In the genomic region with DNA sequence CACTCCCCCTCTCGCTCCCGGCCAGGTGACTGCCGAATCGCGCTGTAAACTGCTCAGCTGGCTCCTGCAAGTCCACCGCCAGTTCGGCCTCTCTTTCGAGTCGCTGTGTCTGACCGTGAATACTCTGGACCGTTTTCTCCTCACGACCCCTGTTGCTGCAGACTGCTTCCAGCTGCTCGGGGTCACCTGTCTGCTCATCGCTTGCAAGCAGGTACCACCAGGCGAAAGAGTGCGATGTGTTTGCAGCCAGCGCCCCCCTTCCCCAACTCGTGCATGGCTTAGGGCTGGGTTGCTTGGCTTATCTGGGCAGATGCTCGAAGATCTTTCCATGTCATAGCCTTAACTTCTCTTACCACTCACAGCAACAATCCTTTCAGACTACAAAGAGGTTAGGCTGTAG, we compare ENCODE assay signal across 9 mouse cellular contexts. TPM values are rescaled to one million over a fixed set of nuclear protein-coding genes. Genes with fewer than 3 reads are reported as not detected.
A peak's percentile ranks its signal among the peaks of the same experiment; 100 is the strongest.
DNase-seq lines count a peak whose midpoint lies in the region; ATAC-seq and TF ChIP-seq lines count a peak whose summit lies in the region.
"Had no signal": no experiment of that assay in that cellular context is flagged by ENCODE, and none has a peak within 500 bp of the region (broad histone marks: within the 10 kb centered on the region; RNA-seq: fewer than 3 reads in every experiment).

No protein-coding gene starts in this region.

- ATAC-seq in heart, embryonic 12.5 days (ENCODE audit: insufficient number of reproducible peaks, low FRiP score), result no peak
- ATAC-seq in heart, postnatal 0 days (ENCODE audit: insufficient read depth, low read depth), result no peak
- ATAC-seq in midbrain, embryonic 11.5 days (ENCODE audit: low FRiP score), result no peak

- in situ Hi-C loops in ES-E14 (cut with MboI; ENCODE audit: low sequenced_read_pairs in 2 of 2, unreplicated experiment in 2 of 2), result no loop called here

- H3K36me3 ChIP-seq in heart, embryonic 12.5 days, result no peaks in the 10 kb centered on the region
- H3K36me3 ChIP-seq in ES-E14 (ENCODE audit: control insufficient read depth, insufficient read depth, low read length, poor library complexity, severe bottlenecking), result peaks cover 3% of the 10 kb centered on the region; the same call in 1 of the 2 replicates
- H3K36me3 ChIP-seq in heart, postnatal 0 days (replicated peaks; ENCODE audit: control insufficient read depth, insufficient read depth, low read length), result no peaks in the 10 kb centered on the region
- no peaks in the 10 kb centered on the region for H3K36me3 ChIP-seq in midbrain, embryonic 11.5 days (ENCODE audit: control insufficient read depth, insufficient read depth, low read length)

- H3K9ac ChIP-seq in heart, embryonic 12.5 days, result no peak overlapping the region
- H3K9ac ChIP-seq in ES-E14 (ENCODE audit: insufficient read depth, low read depth, low read length, poor library complexity, severe bottlenecking), result no peak overlapping the region
- H3K9ac ChIP-seq in heart, postnatal 0 days (replicated peaks; ENCODE audit: low read depth, low read length), result no peak overlapping the region
- no peak overlapping the region for H3K9ac ChIP-seq in midbrain, embryonic 11.5 days (ENCODE audit: low read length)

- H3K4me2 ChIP-seq in heart, embryonic 12.5 days, result peak overlapping the region; percentile 100
- peak overlapping the region; percentile 96 for H3K4me2 ChIP-seq in heart, postnatal 0 days (ENCODE audit: low read depth, low read length)
- H3K4me2 ChIP-seq in midbrain, embryonic 11.5 days, result peak overlapping the region; percentile 94

- 2% methylated on average over 19 of the region's 19 CpGs for WGBS in heart, embryonic 12.5 days
- 2% methylated on average over 19 of the region's 19 CpGs for WGBS in heart, postnatal 0 days
- WGBS in midbrain, embryonic 11.5 days, result under 1% methylated on average over 19 of the region's 19 CpGs

- peaks cover 45% of the 10 kb centered on the region for H3K4me1 ChIP-seq in heart, embryonic 12.5 days (replicated peaks)
- H3K4me1 ChIP-seq in ES-E14 (ENCODE audit: control insufficient read depth in 2 of 2, insufficient read depth in 2 of 2, low read length in 2 of 2, poor library complexity in 1 of 2), result peaks cover 3 to 5% of the 10 kb centered on the region in 2 experiments; a peak in 3 of 4 replicates
- H3K4me1 ChIP-seq in heart, postnatal 0 days (ENCODE audit: control insufficient read depth, insufficient read depth), result peaks cover 21% of the 10 kb centered on the region
- peaks cover 27% of the 10 kb centered on the region for H3K4me1 ChIP-seq in midbrain, embryonic 11.5 days (ENCODE audit: control insufficient read depth, insufficient read depth, low read length)

- no peaks in the 10 kb centered on the region for H3K9me3 ChIP-seq in heart, embryonic 12.5 days (replicated peaks)
- no peaks in the 10 kb centered on the region for H3K9me3 ChIP-seq in ES-E14 (ENCODE audit: control insufficient read depth, insufficient read depth, low read depth, low read length)
- H3K9me3 ChIP-seq in heart, postnatal 0 days (replicated peaks; ENCODE audit: control insufficient read depth, low read length), result no peaks in the 10 kb centered on the region
- no peaks in the 10 kb centered on the region for H3K9me3 ChIP-seq in midbrain, embryonic 11.5 days (ENCODE audit: control insufficient read depth, low read length)

- H3K27me3 ChIP-seq in heart, embryonic 12.5 days (replicated peaks), result peaks cover 87% of the 10 kb centered on the region
- H3K27me3 ChIP-seq in heart, postnatal 0 days (ENCODE audit: control insufficient read depth, insufficient read depth, low read length), result peaks cover 84% of the 10 kb centered on the region
- H3K27me3 ChIP-seq in midbrain, embryonic 11.5 days (ENCODE audit: control insufficient read depth, insufficient read depth, low read length), result peaks cover 71% of the 10 kb centered on the region

- H3K4me3 ChIP-seq in heart, embryonic 12.5 days, result peak overlapping the region; percentile 66
- H3K4me3 ChIP-seq in ES-E14 (ENCODE audit: insufficient read depth in 1 of 2, low read depth in 1 of 2, low read length in 2 of 2, poor library complexity in 1 of 2, severe bottlenecking in 1 of 2), result peak overlapping the region; percentile 74 to 76
- peak overlapping the region; percentile 56 for H3K4me3 ChIP-seq in heart, postnatal 0 days (ENCODE audit: low read depth, low read length)
- H3K4me3 ChIP-seq in midbrain, embryonic 11.5 days (ENCODE audit: low read depth, low read length), result peak overlapping the region; percentile 19

- no peak overlapping the region for H3K27ac ChIP-seq in heart, embryonic 12.5 days (ENCODE audit: poor library complexity, severe bottlenecking)
- no peak overlapping the region for H3K27ac ChIP-seq in ES-E14 (ENCODE audit: insufficient read depth, low read depth, low read length, poor library complexity, severe bottlenecking)
- H3K27ac ChIP-seq in heart, postnatal 0 days (ENCODE audit: low read depth), result no peak overlapping the region
- no peak overlapping the region for H3K27ac ChIP-seq in midbrain, embryonic 11.5 days (ENCODE audit: low read depth, low read length)

- no peak for TF ChIP-seq CTCF in heart, postnatal 0 days (IDR thresholded peaks at IDR 0.05; ENCODE audit: low read depth)

- DNase-seq in heart, adult 8-10 months (ENCODE audit: low spot score), result no peak
- DNase-seq in ES-E14 (ENCODE audit: low read depth, low spot score), result no peak
- DNase-seq in heart, postnatal 0 days (ENCODE audit: low spot score), result no peak
- DNase-seq in midbrain, embryonic 11.5 days (ENCODE audit: low spot score, missing footprints), result peak; percentile 91
- DNase-seq in left cerebral cortex, adult 8-10 months (ENCODE audit: low spot score in 2 of 2), result no peak
- no peak for DNase-seq in cerebellum, adult 11-12 months
- DNase-seq in ovary, postnatal 10 days (ENCODE audit: low spot score), result no peak

- TF ChIP-seq EP300 in heart, postnatal 0 days (IDR thresholded peaks at IDR 0.05; ENCODE audit: low read depth), result no peak

TF ChIP-seq in ES-E14, 5 proteins besides CTCF, POLR2A, EP300 and RAD21:
- TF ChIP-seq MAFK (IDR thresholded peaks at IDR 0.05; ENCODE audit: insufficient read depth, low read depth, low read length) (no peak), ZNF384 (IDR thresholded peaks at IDR 0.05; ENCODE audit: low read depth, low read length) (no peak), ZC3H11A (IDR thresholded peaks at IDR 0.05; ENCODE audit: borderline replicate concordance, low read depth, low read length) (no peak), HCFC1 (IDR thresholded peaks at IDR 0.05; ENCODE audit: borderline replicate concordance, insufficient read depth, low read length) (no peak), CHD2 (IDR thresholded peaks at IDR 0.05; ENCODE audit: low read depth, low read length) (no peak)
TF ChIP-seq in ES-E14: peak in this region for 0.

RNA-seq across cellular contexts. Expression of a gene that starts 1.3 kb away (rescaled TPM):
- 0.14 TPM in 1 of 2 replicates, not detected in the other for polyA plus RNA-seq in heart, embryonic 12.5 days (2016; fragmentation: Nextera tagmentation; extraction: Ambion mirVana)
- under 1 TPM in 2 of 4 experiments, not detected in 2; 0.16 to 0.50 TPM for total RNA-seq in heart, adult 8-10 months (2022)
- 10.8 and 13.1 TPM in 2 replicates for total RNA-seq in ES-E14 (2012; rRNA removed)
- 0.23 TPM in 1 of 2 replicates, not detected in the other for total RNA-seq in heart, postnatal 0 days (2014; rRNA removed; ENCODE audit: low replicate concordance)
- polyA plus RNA-seq in heart, postnatal 0 days (2015; fragmentation: Nextera tagmentation; extraction: Ambion mirVana), result 0.14 and 0.29 TPM in 2 replicates
- polyA plus RNA-seq in midbrain, embryonic 11.5 days (2014; fragmentation: Nextera tagmentation; extraction: Ambion mirVana), result 0.39 and 0.68 TPM in 2 replicates
- total RNA-seq in left cerebral cortex, adult 8-10 months (2022), result 1 to 10 TPM; 1.8 to 3.6 (median 3.1) TPM

RNA-seq across cellular contexts. Expression of a gene that starts 4.8 kb away (rescaled TPM):
- polyA plus RNA-seq in heart, embryonic 12.5 days (2016; fragmentation: Nextera tagmentation; extraction: Ambion mirVana), result not detected in 2 replicates
- total RNA-seq in heart, adult 8-10 months (2022), result not detected
- total RNA-seq in ES-E14 (2012; rRNA removed), result not detected in 2 replicates
- not detected in 2 replicates for total RNA-seq in heart, postnatal 0 days (2014; rRNA removed; ENCODE audit: low replicate concordance)
- polyA plus RNA-seq in heart, postnatal 0 days (2015; fragmentation: Nextera tagmentation; extraction: Ambion mirVana), result 0.08 TPM in 1 of 2 replicates, not detected in the other
- polyA plus RNA-seq in midbrain, embryonic 11.5 days (2014; fragmentation: Nextera tagmentation; extraction: Ambion mirVana), result 0.12 TPM in 2 replicates
- total RNA-seq in left cerebral cortex, adult 8-10 months (2022), result 1 to 10 TPM in 1 of 4 experiments, under 1 TPM in 3; 0.74 to 1.3 (median 0.86) TPM
- total RNA-seq: hematopoietic stem cell, adult 5-6 weeks had no signal

RNA-seq across cellular contexts. Expression of a gene that starts 46.0 kb away (rescaled TPM):
- not detected in 2 replicates for polyA plus RNA-seq in heart, embryonic 12.5 days (2016; fragmentation: Nextera tagmentation; extraction: Ambion mirVana)
- not detected for total RNA-seq in heart, adult 8-10 months (2022)
- 0.16 and 0.49 TPM in 2 replicates for total RNA-seq in ES-E14 (2012; rRNA removed)
- total RNA-seq in heart, postnatal 0 days (2014; rRNA removed; ENCODE audit: low replicate concordance), result not detected in 2 replicates
- polyA plus RNA-seq in heart, postnatal 0 days (2015; fragmentation: Nextera tagmentation; extraction: Ambion mirVana), result not detected in 2 replicates
- polyA plus RNA-seq in midbrain, embryonic 11.5 days (2014; fragmentation: Nextera tagmentation; extraction: Ambion mirVana), result not detected in 2 replicates
- not detected for total RNA-seq in left cerebral cortex, adult 8-10 months (2022)
- total RNA-seq: hematopoietic stem cell, adult 5-6 weeks had no signal

RNA-seq across cellular contexts. Expression of a gene that starts 57.3 kb away (rescaled TPM):
- 142 and 148 TPM in 2 replicates for polyA plus RNA-seq in heart, embryonic 12.5 days (2016; fragmentation: Nextera tagmentation; extraction: Ambion mirVana)
- 10 to 100 TPM; 32.6 to 36.7 (median 35.6) TPM for total RNA-seq in heart, adult 8-10 months (2022)
- 17.0 and 35.5 TPM in 2 replicates for total RNA-seq in ES-E14 (2012; rRNA removed)
- total RNA-seq in heart, postnatal 0 days (2014; rRNA removed; ENCODE audit: low replicate concordance), result 26.8 and 32.3 TPM in 2 replicates
- 100 and 109 TPM in 2 replicates for polyA plus RNA-seq in heart, postnatal 0 days (2015; fragmentation: Nextera tagmentation; extraction: Ambion mirVana)
- polyA plus RNA-seq in midbrain, embryonic 11.5 days (2014; fragmentation: Nextera tagmentation; extraction: Ambion mirVana), result 117 and 123 TPM in 2 replicates
- total RNA-seq in left cerebral cortex, adult 8-10 months (2022), result 1 to 10 TPM; 4.3 to 8.4 (median 6.3) TPM
- total RNA-seq: hematopoietic stem cell, adult 5-6 weeks had no signal

Comparison
In these comparisons a context has a peak if more than half of its experiments do, and no peak if none do; other contexts are left out.
1. H3K4me3 ChIP-seq: peak in every context shown above with its lines; median percentile 75 in ES-E14; 66 in heart, embryonic 12.5 days; 56 in heart, postnatal 0 days; 19 in midbrain, embryonic 11.5 days.